Mouse (Mus musculus) cerebellum, adult 2 months (tissue): ENCODE measurements around the gene Fam168b.

Experiments
- CTCF ChIP-seq: fragments of 200-500 bp; IDR thresholded peaks from 2 replicates; pipeline ENCODE4 v1.5.1; 2011; ENCODE audit warnings: low read depth, mild to moderate bottlenecking, control low read depth, low read length, moderate library complexity, borderline replicate concordance; ENCODE audit not compliant: insufficient read depth
- POLR2A ChIP-seq: fragments of 200-500 bp; IDR thresholded peaks from 2 replicates; pipeline ENCODE4 v1.6.1; 2011; ENCODE audit warnings: low read length, control low read depth, borderline replicate concordance; ENCODE audit not compliant: insufficient read depth

GRCm38 (mm10) chr1:34842389-34842861 is 440 bp downstream of the Fam168b start:
- no peak for TF ChIP-seq CTCF
- TF ChIP-seq POLR2A, result no peak
